Mouse (Mus musculus) C2C12 (cell line): ENCODE measurements at regions not wholly inside any gene's neighbourhood (a gene's known extent, or its start where the extent isn't known, plus 50 kb on each side); places are given as distances from the start of the nearest gene placed in this dataset.

Source experiments
- H3K27me3 ChIP-seq: one replicate; pipeline ENCODE4 v1.6.1; 2011; ENCODE audit not compliant: control insufficient read depth, insufficient read depth, insufficient read length
- H3K36me3 ChIP-seq: one replicate; pipeline ENCODE4 v1.6.1; 2011; ENCODE audit not compliant: control insufficient read depth, insufficient read depth
- H3K4me3 ChIP-seq: one replicate; pipeline ENCODE4 v1.5.1; 2011; ENCODE audit warnings: mild to moderate bottlenecking, control low read depth; ENCODE audit not compliant: poor library complexity, insufficient read depth, severe bottlenecking
- H3K79me2 ChIP-seq: one replicate; pipeline ENCODE4 v1.6.1; 2011; ENCODE audit not compliant: control insufficient read depth, insufficient read depth
- H3K79me3 ChIP-seq: one replicate; pipeline ENCODE4 v1.6.1; 2011; ENCODE audit warnings: low read depth, control low read depth
- H3ac ChIP-seq: one replicate; pipeline ENCODE3; 2011; ENCODE audit warnings: low read depth; ENCODE audit not compliant: control insufficient read depth, insufficient read length
- CEBPB ChIP-seq: IDR thresholded peaks from one replicate; pipeline ENCODE4 v1.6.1; 2011; ENCODE audit warnings: low read depth, mild to moderate bottlenecking, control low read depth, moderate library complexity
- CTCF ChIP-seq: IDR thresholded peaks from one replicate; pipeline ENCODE4 v1.5.1; 2011; ENCODE audit not compliant: control insufficient read depth, insufficient read depth, insufficient read length
- FOSL1 ChIP-seq: IDR thresholded peaks from one replicate; pipeline ENCODE4 v1.8.0; 2011; ENCODE audit warnings: mild to moderate bottlenecking, low read length; ENCODE audit not compliant: poor library complexity, insufficient read depth, severe bottlenecking
- MAX ChIP-seq: IDR thresholded peaks from one replicate; pipeline ENCODE4 v1.6.1; 2011; ENCODE audit warnings: mild to moderate bottlenecking, control low read depth
- MYOD1 ChIP-seq: IDR thresholded peaks from one replicate; pipeline ENCODE4 v1.6.1; 2011; ENCODE audit warnings: low read depth; ENCODE audit not compliant: control insufficient read depth, insufficient read length
- MYOG ChIP-seq: IDR thresholded peaks from one replicate; pipeline ENCODE4 v1.6.1; 2011; ENCODE audit not compliant: control insufficient read depth, insufficient read length; ENCODE audit errors: extremely low read depth
- USF1 ChIP-seq: IDR thresholded peaks from one replicate; pipeline ENCODE4 v1.6.1; 2011; ENCODE audit warnings: low read depth, mild to moderate bottlenecking, control low read depth, moderate library complexity

DNA sequence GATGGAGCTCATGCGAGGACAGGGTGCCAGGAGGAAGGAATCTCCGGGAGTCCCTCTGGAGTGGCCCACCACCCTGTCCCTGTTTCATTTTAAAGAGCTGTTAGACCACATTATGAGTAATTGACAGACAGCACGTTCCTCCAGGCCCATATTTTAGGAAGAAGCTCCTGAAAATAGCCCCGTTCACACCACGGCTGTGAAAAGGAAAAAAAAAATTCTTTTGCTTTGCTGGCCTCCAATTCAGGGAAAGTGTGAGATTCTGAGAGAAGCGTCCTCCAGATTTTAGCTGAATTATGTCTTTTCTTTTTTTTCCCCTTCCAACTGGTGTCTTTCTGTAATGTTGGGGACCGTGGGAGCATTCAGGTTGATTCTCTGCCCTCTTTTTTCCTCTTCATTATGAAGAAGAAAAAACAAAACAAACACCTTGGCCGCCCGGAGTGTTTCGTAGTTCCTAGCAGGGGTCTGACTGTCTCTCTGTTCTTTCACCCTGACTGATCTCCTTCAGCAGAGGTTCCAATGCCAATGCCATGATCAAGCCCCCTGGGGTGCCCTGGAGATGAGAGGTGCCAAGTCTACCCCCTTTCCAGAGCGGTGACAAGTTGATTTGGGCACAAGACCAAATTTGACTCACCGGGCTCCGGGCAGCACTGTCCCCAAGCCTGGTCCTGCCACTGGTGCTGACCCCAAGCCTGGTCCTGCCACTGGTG, 277.6 kb upstream of the Sulf2 start:
- Histone ChIP-seq H3K36me3 (no peaks in the 10 kb centered on the region), H3K27me3 (no peaks in the 10 kb centered on the region), H3K4me3 (no peak overlapping the region), H3K79me3 (no peaks in the 10 kb centered on the region), H3ac (no peak overlapping the region), H3K79me2 (no peaks in the 10 kb centered on the region)
- TF ChIP-seq MYOG = no peak
- TF ChIP-seq CEBPB = no peak
- no peak for TF ChIP-seq CTCF
- no peak for TF ChIP-seq MAX
- TF ChIP-seq FOSL1 = no peak
- no peak for TF ChIP-seq MYOD1
- no peak for TF ChIP-seq USF1

DNA sequence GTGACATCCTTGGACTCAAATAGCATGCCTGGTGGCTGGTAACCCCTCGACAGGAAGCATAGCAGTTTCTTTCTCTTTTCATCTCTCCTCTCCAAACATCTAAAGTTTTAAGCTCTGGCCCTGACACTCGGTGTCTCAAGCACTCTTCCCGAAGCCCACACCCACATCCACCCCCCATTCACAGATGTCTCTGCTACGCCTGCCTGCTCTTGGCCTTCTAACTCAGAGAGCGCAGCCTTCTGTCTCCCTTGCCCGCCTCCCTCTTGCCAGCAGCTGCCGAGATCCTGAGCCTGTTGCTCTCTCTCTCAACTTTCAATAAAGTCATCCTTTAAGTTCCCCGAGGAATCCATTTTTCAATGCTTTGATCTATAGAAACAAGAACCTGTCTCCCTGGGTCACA, 277.1 kb upstream of the Sulf2 start:
- no peaks in the 10 kb centered on the region for H3K36me3 ChIP-seq
- H3K4me3 ChIP-seq = no peak overlapping the region
- TF ChIP-seq MYOG (no peak), FOSL1 (no peak), CTCF (no peak), MAX (no peak), CEBPB (no peak), USF1 (no peak), MYOD1 (no peak)
- no peaks in the 10 kb centered on the region for H3K27me3 ChIP-seq
- H3K79me2 ChIP-seq = no peaks in the 10 kb centered on the region
- no peak overlapping the region for H3ac ChIP-seq
- no peaks in the 10 kb centered on the region for H3K79me3 ChIP-seq

DNA sequence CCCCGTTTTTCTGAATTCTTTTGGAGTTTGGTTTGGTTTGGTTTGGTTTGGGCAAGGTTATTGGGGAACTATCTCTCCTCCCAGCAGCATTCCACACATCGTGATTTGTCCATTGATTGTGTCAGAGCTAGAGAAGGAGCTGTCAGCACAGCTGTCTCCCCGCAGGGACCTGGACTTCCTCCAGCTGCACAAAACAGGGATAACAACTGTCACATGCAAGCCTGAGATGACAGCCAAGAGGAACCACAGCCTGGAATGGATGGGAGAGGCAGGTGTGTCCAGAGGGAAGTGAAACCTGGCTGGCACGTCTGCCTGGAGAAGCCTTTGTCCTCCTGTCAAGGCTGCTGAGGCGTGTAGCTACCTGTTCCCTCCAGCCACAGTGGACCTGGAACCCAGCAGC, 274.5 kb upstream of the Sulf2 start:
- Histone ChIP-seq H3K79me3 (no peaks in the 10 kb centered on the region), H3K79me2 (no peaks in the 10 kb centered on the region), H3K36me3 (no peaks in the 10 kb centered on the region), H3ac (no peak overlapping the region), H3K4me3 (no peak overlapping the region), H3K27me3 (no peaks in the 10 kb centered on the region)
- TF ChIP-seq CTCF (no peak), MYOD1 (peak; percentile 79), CEBPB (peak; percentile 57)

DNA sequence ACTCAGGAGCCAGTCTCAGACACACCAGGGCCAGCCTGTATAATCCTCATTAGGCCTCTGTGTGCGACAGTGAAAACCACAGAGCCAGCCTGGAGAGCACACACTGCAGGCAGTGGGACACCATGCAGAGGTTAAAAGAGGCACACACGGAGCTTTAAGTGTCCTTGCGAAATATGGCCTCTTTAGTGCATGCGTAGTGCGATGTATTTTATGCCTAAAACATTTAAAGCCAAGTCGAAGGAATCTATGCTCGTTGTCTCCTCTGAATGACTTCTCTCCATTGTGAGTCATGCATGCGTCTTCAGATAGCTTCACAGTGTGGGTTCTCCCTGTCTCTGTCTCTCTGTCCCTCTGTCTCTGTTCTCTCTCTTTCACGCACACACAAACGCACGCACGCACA, 274.0 kb upstream of the Sulf2 start:
- H3K36me3 ChIP-seq = no peaks in the 10 kb centered on the region

DNA sequence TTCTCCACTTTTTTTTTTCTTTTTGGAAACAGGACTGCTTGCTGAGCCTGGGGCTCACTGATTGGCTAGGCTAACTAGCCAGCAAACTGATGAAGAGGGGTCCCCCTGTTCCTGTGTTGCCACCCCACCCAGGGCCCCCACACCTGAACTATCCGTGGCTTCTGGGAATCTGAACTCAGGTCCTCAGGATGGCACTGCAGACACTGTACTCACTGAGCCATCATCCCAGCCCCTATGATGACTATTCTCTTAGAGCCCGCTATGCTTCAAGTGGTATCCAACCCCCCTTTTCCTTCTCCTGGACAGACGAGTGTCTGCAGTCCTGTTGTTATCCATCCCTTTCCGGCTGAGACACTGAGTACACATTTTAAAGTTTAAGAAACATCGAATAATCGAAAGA, 271.9 kb upstream of the Sulf2 start:
- H3K36me3 ChIP-seq = no peaks in the 10 kb centered on the region
- H3K27me3 ChIP-seq = no peaks in the 10 kb centered on the region
- no peaks in the 10 kb centered on the region for H3K79me2 ChIP-seq
- H3K4me3 ChIP-seq = no peak overlapping the region
- no peaks in the 10 kb centered on the region for H3K79me3 ChIP-seq
- TF ChIP-seq FOSL1 (no peak), USF1 (no peak), MYOD1 (no peak), CTCF (no peak), CEBPB (no peak), MYOG (no peak), MAX (no peak)
- no peak overlapping the region for H3ac ChIP-seq

More for the DNA sequence above, 274.0 kb upstream of the Sulf2 start:
- peak; percentile 77 for TF ChIP-seq CEBPB
- no peak for TF ChIP-seq FOSL1
- H3K4me3 ChIP-seq = no peak overlapping the region
- H3K79me2 ChIP-seq = no peaks in the 10 kb centered on the region
- H3K27me3 ChIP-seq = no peaks in the 10 kb centered on the region
- no peak overlapping the region for H3ac ChIP-seq
- no peaks in the 10 kb centered on the region for H3K79me3 ChIP-seq

DNA sequence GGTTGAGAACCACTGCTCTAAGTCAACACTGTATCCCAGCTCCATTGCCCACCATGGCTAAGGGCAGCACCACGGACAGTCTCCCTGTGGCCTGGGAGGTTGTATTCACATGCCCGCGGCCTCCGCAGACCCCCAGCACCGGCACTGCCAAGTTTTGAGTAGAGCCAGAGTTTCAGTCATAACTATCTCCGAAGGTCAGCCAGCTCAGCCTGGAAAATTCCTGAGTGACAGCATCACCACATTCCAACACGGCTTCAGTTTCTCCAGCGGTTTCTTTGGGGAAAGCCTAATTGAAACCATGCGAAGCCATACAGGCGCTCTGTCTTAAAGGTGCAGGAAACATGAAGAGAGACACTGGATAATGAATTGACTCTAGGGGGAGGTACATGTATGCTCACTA, 271.5 kb upstream of the Sulf2 start:
- H3K4me3 ChIP-seq = no peak overlapping the region
- no peak overlapping the region for H3ac ChIP-seq
- H3K79me3 ChIP-seq = no peaks in the 10 kb centered on the region
- H3K36me3 ChIP-seq = no peaks in the 10 kb centered on the region
- no peaks in the 10 kb centered on the region for H3K27me3 ChIP-seq
- H3K79me2 ChIP-seq = no peaks in the 10 kb centered on the region
- no peak for TF ChIP-seq USF1
- TF ChIP-seq MAX = peak; percentile 67
- no peak for TF ChIP-seq MYOG
- no peak for TF ChIP-seq MYOD1
- TF ChIP-seq FOSL1 = no peak
- no peak for TF ChIP-seq CEBPB
- TF ChIP-seq CTCF = no peak
